36 mouse cellular contexts compared by ENCODE assay signal in the genomic region with DNA sequence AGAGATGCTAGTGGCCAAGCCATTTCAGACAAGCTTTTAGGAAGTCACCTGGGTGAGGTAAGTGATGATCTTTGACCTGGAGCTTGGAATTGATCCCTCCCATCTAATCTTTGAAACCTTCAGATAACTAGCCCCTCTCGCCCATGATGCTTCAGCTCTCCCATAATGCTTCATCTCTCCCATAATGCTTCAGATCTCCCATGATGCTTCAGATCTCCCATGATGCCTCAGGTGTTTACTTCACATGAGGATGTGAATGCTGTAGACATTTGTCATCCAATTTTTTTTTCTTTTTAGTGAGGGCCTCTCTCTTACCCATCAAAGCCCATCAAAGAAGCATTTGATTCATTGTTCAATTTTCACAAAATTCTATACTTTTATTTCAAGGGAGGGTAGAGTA. TPM values are rescaled to one million over a fixed set of nuclear protein-coding genes. Genes with fewer than 3 reads are reported as not detected.
"Had no signal": no experiment of that assay in that cellular context is flagged by ENCODE, and none has a peak within 500 bp of the region (broad histone marks: within the 10 kb centered on the region; RNA-seq: fewer than 3 reads in every experiment).

No protein-coding gene starts in this region.

- DNase-seq: cerebellum, adult 9-10 months; cerebellum, adult 9-11 months; cerebellum, postnatal 10 days; cerebellum, postnatal 14 days; cerebellum, postnatal 25 days; cerebellum, postnatal 36 days; embryo, embryonic 11 days; forebrain, postnatal 0 days; gastrocnemius, adult 2 months; gastrocnemius, postnatal 10 days; gastrocnemius, postnatal 14 days; gastrocnemius, postnatal 25 days; gastrocnemius, postnatal 36 days; heart, adult 18-20 months; heart, adult 2 months had no signal

- H3K9me3 ChIP-seq: embryonic facial prominence, embryonic 10.5 days; embryonic facial prominence, embryonic 12.5 days; embryonic facial prominence, embryonic 13.5 days; embryonic facial prominence, embryonic 15.5 days; forebrain, embryonic 10.5 days; forebrain, embryonic 13.5 days; forebrain, embryonic 15.5 days had no signal

- H3K4me2 ChIP-seq: embryonic facial prominence, embryonic 12.5 days; embryonic facial prominence, embryonic 13.5 days; embryonic facial prominence, embryonic 15.5 days; forebrain, embryonic 13.5 days; forebrain, embryonic 15.5 days had no signal

- H3K27me3 ChIP-seq: embryonic facial prominence, embryonic 12.5 days; embryonic facial prominence, embryonic 13.5 days; embryonic facial prominence, embryonic 15.5 days; forebrain, embryonic 13.5 days; forebrain, embryonic 15.5 days had no signal

- H3K27ac ChIP-seq: embryonic facial prominence, embryonic 10.5 days; embryonic facial prominence, embryonic 12.5 days; embryonic facial prominence, embryonic 13.5 days; embryonic facial prominence, embryonic 15.5 days; forebrain, embryonic 10.5 days; forebrain, embryonic 13.5 days; forebrain, embryonic 15.5 days; gastrocnemius, adult 2 months; heart, adult 2 months had no signal

- H3K4me1 ChIP-seq: embryonic facial prominence, embryonic 12.5 days had no signal

- H3K4me3 ChIP-seq: embryonic facial prominence, embryonic 10.5 days; embryonic facial prominence, embryonic 12.5 days; embryonic facial prominence, embryonic 13.5 days; embryonic facial prominence, embryonic 15.5 days; erythroblast, embryonic 14.5 days; forebrain, embryonic 10.5 days; forebrain, embryonic 13.5 days; forebrain, embryonic 15.5 days; gastrocnemius, adult 2 months; heart, adult 2 months had no signal

- H3K9ac ChIP-seq: embryonic facial prominence, embryonic 12.5 days; embryonic facial prominence, embryonic 13.5 days; embryonic facial prominence, embryonic 15.5 days; forebrain, embryonic 13.5 days; forebrain, embryonic 15.5 days; forebrain, postnatal 0 days had no signal

- H3K36me3 ChIP-seq: embryonic facial prominence, embryonic 10.5 days; embryonic facial prominence, embryonic 12.5 days; embryonic facial prominence, embryonic 13.5 days; embryonic facial prominence, embryonic 15.5 days; forebrain, embryonic 10.5 days; forebrain, embryonic 15.5 days had no signal

- ATAC-seq: forebrain, embryonic 13.5 days; forebrain, embryonic 14.5 days; forebrain, embryonic 15.5 days; forebrain, embryonic 16.5 days; forebrain, postnatal 0 days had no signal

RNA-seq across cellular contexts. Expression of a gene that starts 46.9 kb away (rescaled TPM):
- total RNA-seq: common myeloid progenitor, adult 5-6 weeks; gastrocnemius, adult 18-20 months; gastrocnemius, adult 2 months; gastrocnemius, adult 8-10 months; gastrocnemius, postnatal 10 days; gastrocnemius, postnatal 14 days; gastrocnemius, postnatal 25 days; gastrocnemius, postnatal 36 days; gastrocnemius, postnatal 4 days; granulocyte monocyte progenitor cell, adult 5-6 weeks; heart, adult 18-20 months; heart, adult 2 months; heart, adult 8-10 months had no signal
- polyA plus RNA-seq: embryonic facial prominence, embryonic 11.5 days; embryonic facial prominence, embryonic 12.5 days; embryonic facial prominence, embryonic 13.5 days; embryonic facial prominence, embryonic 14.5 days; embryonic facial prominence, embryonic 15.5 days; erythroblast, embryonic 14.5 days; forebrain, embryonic 10.5 days; forebrain, embryonic 11.5 days; forebrain, embryonic 13.5 days; forebrain, embryonic 14.5 days; forebrain, embryonic 15.5 days; forebrain, embryonic 16.5 days; forebrain, postnatal 0 days; frontal cortex, adult 2 months; gonadal fat pad, adult 2 months; heart, adult 2 months had no signal

RNA-seq across cellular contexts. Expression of a gene that starts 59.8 kb away (rescaled TPM):
- total RNA-seq: common myeloid progenitor, adult 5-6 weeks; forebrain, postnatal 0 days; gastrocnemius, adult 18-20 months; gastrocnemius, adult 2 months; gastrocnemius, adult 8-10 months; gastrocnemius, postnatal 10 days; gastrocnemius, postnatal 14 days; gastrocnemius, postnatal 25 days; gastrocnemius, postnatal 36 days; gastrocnemius, postnatal 4 days; granulocyte monocyte progenitor cell, adult 5-6 weeks; heart, adult 18-20 months; heart, adult 2 months; heart, adult 8-10 months had no signal
- polyA plus RNA-seq: erythroblast, embryonic 14.5 days; gonadal fat pad, adult 2 months; heart, adult 2 months had no signal
